Mouse (Mus musculus): ENCODE data around the gene Popdc3. TPM values are rescaled to one million over a fixed set of nuclear protein-coding genes. Genes with fewer than 3 reads are reported as not detected.

Popdc3 gene
- total RNA-seq (2023), result not detected

DNA sequence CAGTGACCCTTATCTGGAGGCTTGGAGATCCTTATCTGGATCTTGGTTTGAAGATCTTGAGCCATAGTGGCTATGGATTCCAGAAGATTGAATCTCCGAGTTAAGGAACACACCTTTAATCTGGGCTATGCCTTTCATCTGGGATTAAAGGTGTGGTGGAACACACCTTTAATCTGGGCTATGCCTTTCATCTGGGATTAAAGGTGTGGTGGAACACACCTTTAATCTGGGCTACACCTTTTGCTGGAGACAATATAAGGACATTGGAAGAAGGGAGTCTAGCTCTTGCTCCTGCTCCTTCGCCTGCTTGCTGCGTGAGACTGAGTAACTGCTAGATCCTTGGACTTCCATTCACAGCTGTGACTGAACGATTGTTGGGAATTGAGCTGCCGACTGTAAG is at the start of gene Popdc3:
Popdc3 (plus strand) TSS at position 301 of the 400 bp plus-strand sequence.

DNA sequence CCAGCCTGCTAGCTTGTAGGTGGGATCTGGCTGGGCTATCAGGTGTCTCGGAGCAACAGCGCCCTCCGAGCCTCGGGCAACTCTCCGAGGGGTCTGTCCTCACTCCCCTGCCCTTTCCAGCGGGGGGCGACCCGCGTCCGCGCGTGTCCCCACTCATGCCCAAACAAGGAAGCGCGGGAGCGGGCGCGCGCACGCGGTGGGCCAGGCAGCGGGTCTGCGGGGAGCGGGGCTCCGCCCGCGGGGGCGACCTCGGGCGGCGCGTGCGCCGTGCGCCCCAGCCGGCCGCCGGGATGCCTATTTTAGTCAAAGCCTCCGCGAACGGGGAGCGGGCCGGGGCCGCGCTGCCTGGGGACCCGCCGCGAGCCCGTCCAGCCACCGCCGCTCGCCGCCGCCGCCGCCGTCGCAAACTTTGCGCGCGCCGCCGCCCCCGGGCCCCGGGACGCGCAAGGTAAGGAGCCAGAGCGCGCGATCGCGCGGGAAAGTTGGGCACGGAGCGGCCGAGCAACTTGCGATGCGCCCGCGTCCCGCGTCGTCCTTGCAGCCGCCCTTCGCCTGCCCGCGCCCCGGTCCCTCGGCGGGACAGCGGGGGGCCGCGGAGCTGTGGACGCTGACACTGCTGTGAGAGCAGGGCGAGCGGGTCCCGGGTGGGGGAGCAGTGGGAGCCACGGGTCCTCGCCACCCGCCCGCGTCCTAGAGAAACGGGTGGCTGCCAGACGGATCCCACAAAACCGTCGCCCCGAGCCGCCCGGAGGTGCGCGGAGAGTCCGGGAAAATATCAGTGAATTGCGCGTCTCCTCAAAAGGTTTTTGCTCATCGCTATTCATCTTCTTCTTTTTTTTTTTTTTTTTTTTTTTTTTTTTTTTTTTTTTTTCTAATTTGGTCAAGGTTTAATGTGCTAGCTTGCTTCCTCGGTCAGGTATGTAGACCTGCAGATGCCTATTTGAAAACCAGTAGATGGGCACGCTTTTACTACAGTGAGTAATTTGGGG is 157.8 kb downstream of the Popdc3 start, which contains the start of gene Bves:
Bves (plus strand) TSS at position 339 of the 989 bp plus-strand sequence.

Other genes with a start within 250 kb of the Popdc3 start
- gene Prep, start 110.9 kb upstream of the Popdc3 start, total RNA-seq (2023), result 1 to 10 TPM; 7.4 to 7.5 TPM
- not detected for gene Bves, start 157.7 kb downstream of the Popdc3 start, total RNA-seq (2023)

All from neutrophil, adult 83 days (primary cell).